15 mouse cellular contexts compared by ENCODE assay signal in genomic region chr7:37695066-37695465, GRCm38 (mm10).
DNase-seq lines count a peak whose midpoint lies in the region; ATAC-seq and TF ChIP-seq lines count a peak whose summit lies in the region.
"Had no signal": no experiment of that assay in that cellular context is flagged by ENCODE, and none has a peak within 500 bp of the region (broad histone marks: within the 10 kb centered on the region; RNA-seq: fewer than 3 reads in every experiment).

No protein-coding gene starts in this region.

- H3K4me1 ChIP-seq in forebrain, embryonic 13.5 days: peaks cover 46% of the 10 kb centered on the region
- H3K4me1 ChIP-seq in forebrain, postnatal 0 days (ENCODE audit: insufficient read depth): no peaks in the 10 kb centered on the region
- peaks cover 37% of the 10 kb centered on the region for H3K4me1 ChIP-seq in neural tube, embryonic 13.5 days (replicated peaks)
- H3K4me1 ChIP-seq in neural tube, embryonic 15.5 days: peaks cover 22% of the 10 kb centered on the region
- no peaks in the 10 kb centered on the region for H3K4me1 ChIP-seq in stomach, postnatal 0 days (replicated peaks; ENCODE audit: control insufficient read depth, insufficient read depth)

- no peak overlapping the region for H3K9ac ChIP-seq in forebrain, embryonic 13.5 days
- no peak overlapping the region for H3K9ac ChIP-seq in forebrain, postnatal 0 days
- H3K9ac ChIP-seq in neural tube, embryonic 13.5 days: no peak overlapping the region
- H3K9ac ChIP-seq in neural tube, embryonic 15.5 days (replicated peaks): no peak overlapping the region
- H3K9ac ChIP-seq in stomach, postnatal 0 days (ENCODE audit: low read length): no peak overlapping the region
- H3K9ac ChIP-seq: heart, embryonic 15.5 days; limb, embryonic 12.5 days had no signal

- 42% methylated on average over 5 of the region's 5 CpGs for WGBS in forebrain, embryonic 13.5 days
- WGBS in forebrain, postnatal 0 days: 40% methylated on average over 5 of the region's 5 CpGs
- 52% methylated on average over 5 of the region's 5 CpGs for WGBS in neural tube, embryonic 13.5 days
- WGBS in neural tube, embryonic 15.5 days: 53% methylated on average over 5 of the region's 5 CpGs
- 55% methylated on average over 5 of the region's 5 CpGs for WGBS in stomach, postnatal 0 days

- no peak for TF ChIP-seq EP300 in stomach, postnatal 0 days (optimal IDR thresholded peaks at IDR 0.05)

- intact Hi-C loops in left cerebral cortex, postnatal 4 days (cut with DNase I): no loop called here

- H3K27ac ChIP-seq in forebrain, embryonic 13.5 days: peak overlapping the region; percentile 14; the same call in 1 of the 2 replicates
- no peak overlapping the region for H3K27ac ChIP-seq in forebrain, postnatal 0 days (ENCODE audit: low read depth, low read length)
- no peak overlapping the region for H3K27ac ChIP-seq in neural tube, embryonic 13.5 days (replicated peaks)
- H3K27ac ChIP-seq in neural tube, embryonic 15.5 days (replicated peaks): no peak overlapping the region
- no peak overlapping the region for H3K27ac ChIP-seq in stomach, postnatal 0 days (replicated peaks)
- H3K27ac ChIP-seq: heart, embryonic 15.5 days; kidney, postnatal 0 days; limb, embryonic 12.5 days had no signal

- no peaks in the 10 kb centered on the region for H3K36me3 ChIP-seq in forebrain, embryonic 13.5 days (ENCODE audit: poor library complexity, severe bottlenecking)
- no peaks in the 10 kb centered on the region for H3K36me3 ChIP-seq in forebrain, postnatal 0 days (ENCODE audit: insufficient read depth)
- no peaks in the 10 kb centered on the region for H3K36me3 ChIP-seq in neural tube, embryonic 13.5 days
- no peaks in the 10 kb centered on the region for H3K36me3 ChIP-seq in neural tube, embryonic 15.5 days
- H3K36me3 ChIP-seq in stomach, postnatal 0 days (ENCODE audit: control insufficient read depth, insufficient read depth, low read length): no peaks in the 10 kb centered on the region
- H3K36me3 ChIP-seq: heart, embryonic 15.5 days; limb, embryonic 12.5 days had no signal

- ATAC-seq in forebrain, embryonic 13.5 days: no peak
- ATAC-seq in forebrain, postnatal 0 days: no peak
- ATAC-seq in neural tube, embryonic 13.5 days (ENCODE audit: low read depth): 0 out of 2 replicates have a peak, but pooled peaks have one; percentile 25
- ATAC-seq in neural tube, embryonic 15.5 days (ENCODE audit: low FRiP score): no peak
- peak; percentile 29; the same call in 1 of the 2 replicates for ATAC-seq in stomach, postnatal 0 days (ENCODE audit: low FRiP score, low TSS enrichment)
- ATAC-seq: CD4-positive, CD25-positive, alpha-beta regulatory T cell, adult 4 months had no signal

- H3K4me3 ChIP-seq in forebrain, embryonic 13.5 days: no peak overlapping the region
- no peak overlapping the region for H3K4me3 ChIP-seq in forebrain, postnatal 0 days (ENCODE audit: low read depth, low read length)
- H3K4me3 ChIP-seq in neural tube, embryonic 13.5 days: no peak overlapping the region
- H3K4me3 ChIP-seq in neural tube, embryonic 15.5 days (replicated peaks): no peak overlapping the region
- no peak overlapping the region for H3K4me3 ChIP-seq in stomach, postnatal 0 days (ENCODE audit: low read depth, low read length)
- H3K4me3 ChIP-seq: heart, embryonic 15.5 days; limb, embryonic 12.5 days had no signal

- DNase-seq in forebrain, postnatal 0 days: no peak
- DNase-seq in R1 (ENCODE audit: low read depth, low spot score): peak; percentile 58
- DNase-seq in stomach, postnatal 0 days (ENCODE audit: low spot score): no peak
- no peak for DNase-seq in left cerebral cortex, postnatal 4 days
- DNase-seq: adrenal gland, postnatal 25 days; cerebellum, adult 11 months; gastrocnemius, postnatal 25 days; lung, adult 2 months had no signal

- no peak overlapping the region for H3K4me2 ChIP-seq in forebrain, embryonic 13.5 days
- H3K4me2 ChIP-seq in forebrain, postnatal 0 days (ENCODE audit: low read depth): no peak overlapping the region
- H3K4me2 ChIP-seq in neural tube, embryonic 13.5 days: no peak overlapping the region
- H3K4me2 ChIP-seq in neural tube, embryonic 15.5 days: no peak overlapping the region
- no peak overlapping the region for H3K4me2 ChIP-seq in stomach, postnatal 0 days (replicated peaks; ENCODE audit: low read depth)
- H3K4me2 ChIP-seq: heart, embryonic 15.5 days; limb, embryonic 12.5 days had no signal

- H3K27me3 ChIP-seq in forebrain, embryonic 13.5 days: no peaks in the 10 kb centered on the region
- no peaks in the 10 kb centered on the region for H3K27me3 ChIP-seq in forebrain, postnatal 0 days (ENCODE audit: insufficient read depth, low read length)
- H3K27me3 ChIP-seq in neural tube, embryonic 13.5 days: no peaks in the 10 kb centered on the region
- H3K27me3 ChIP-seq in neural tube, embryonic 15.5 days (replicated peaks): no peaks in the 10 kb centered on the region
- no peaks in the 10 kb centered on the region for H3K27me3 ChIP-seq in stomach, postnatal 0 days (ENCODE audit: control insufficient read depth, insufficient read depth, low read length)
- H3K27me3 ChIP-seq: heart, embryonic 15.5 days; limb, embryonic 12.5 days had no signal

- TF ChIP-seq CTCF in forebrain, postnatal 0 days (IDR thresholded peaks at IDR 0.05; ENCODE audit: low read depth): no peak
- no peak for TF ChIP-seq CTCF in stomach, postnatal 0 days (IDR thresholded peaks at IDR 0.05; ENCODE audit: low read depth)

- H3K9me3 ChIP-seq in forebrain, embryonic 13.5 days (replicated peaks): no peaks in the 10 kb centered on the region
- no peaks in the 10 kb centered on the region for H3K9me3 ChIP-seq in forebrain, postnatal 0 days (ENCODE audit: low read length)
- no peaks in the 10 kb centered on the region for H3K9me3 ChIP-seq in neural tube, embryonic 13.5 days
- H3K9me3 ChIP-seq in neural tube, embryonic 15.5 days (replicated peaks): no peaks in the 10 kb centered on the region
- H3K9me3 ChIP-seq in stomach, postnatal 0 days (ENCODE audit: control insufficient read depth, low read length): no peaks in the 10 kb centered on the region
- H3K9me3 ChIP-seq: heart, embryonic 15.5 days; limb, embryonic 12.5 days had no signal

Comparison
In these comparisons a context has a peak if more than half of its experiments do, and no peak if none do; other contexts are left out.
1. ATAC-seq: peak in neural tube, embryonic 13.5 days (single experiment) and stomach, postnatal 0 days (single experiment); none in forebrain, embryonic 13.5 days (single experiment), forebrain, postnatal 0 days (single experiment) and neural tube, embryonic 15.5 days (single experiment).